Mouse (Mus musculus): ENCODE results near the gene Wrnip1. TPM values are rescaled to one million over a fixed set of nuclear protein-coding genes. Genes with fewer than 3 reads are reported as not detected.
A peak's percentile ranks its signal among the peaks of the same experiment; 100 is the strongest.

The Wrnip1 gene
- polyA plus RNA-seq, 3 experiments from 2014 or later, result 6.4 to 10.0 (median 8.2) TPM

GRCm38 (mm10) chr13:32852539-32852938 is 50.7 kb downstream of the Wrnip1 start:
- ATAC-seq, result no peak

GRCm38 (mm10) chr13:32853073-32853472 is 51.2 kb downstream of the Wrnip1 start:
- no peak for ATAC-seq

- ATAC-seq, result no peak
Observed at GRCm38 (mm10) chr13:32860821-32861220, 59.0 kb downstream of the Wrnip1 start.

- no peak for ATAC-seq
Observed at GRCm38 (mm10) chr13:32863456-32863855, 61.6 kb downstream of the Wrnip1 start.

- peak; percentile 77 for ATAC-seq
Observed at GRCm38 (mm10) chr13:32864529-32864928, 62.7 kb downstream of the Wrnip1 start.

- ATAC-seq, result no peak
Observed at GRCm38 (mm10) chr13:32865591-32865990, 63.8 kb downstream of the Wrnip1 start.

GRCm38 (mm10) chr13:32866484-32866883 is 64.6 kb downstream of the Wrnip1 start:
- peak; percentile 69 for ATAC-seq

- no peak for ATAC-seq
Observed at GRCm38 (mm10) chr13:32867030-32867429, 65.2 kb downstream of the Wrnip1 start.

- peak; percentile 11 for ATAC-seq
Observed at GRCm38 (mm10) chr13:32868233-32868632, 66.4 kb downstream of the Wrnip1 start.

- ATAC-seq, result no peak
Observed at GRCm38 (mm10) chr13:32868843-32869242, 67.0 kb downstream of the Wrnip1 start.

Other genes with a start within 250 kb of the Wrnip1 start
- gene Mylk4, start 18.1 kb upstream of the Wrnip1 start, polyA plus RNA-seq (2017; shearing (Covaris generic)), result not detected
- gene D930007J09Rik, start 811 bp downstream of the Wrnip1 start, polyA plus RNA-seq (2017; shearing (Covaris generic)), result not detected
- 10 to 100 TPM; 10.1 to 86.4 (median 28.2) TPM for gene Serpinb1a, start 49.1 kb downstream of the Wrnip1 start, polyA plus RNA-seq (2017; shearing (Covaris generic))
- gene Serpinb1c, start 96.2 kb downstream of the Wrnip1 start, polyA plus RNA-seq (2017; shearing (Covaris generic)), result not detected
- 100 to 1,000 TPM in 1 of 3 experiments, 10 to 100 TPM in 2; 33.0 to 109 (median 34.2) TPM for gene Serpinb6b, start 163.2 kb downstream of the Wrnip1 start, polyA plus RNA-seq (2017; shearing (Covaris generic))
- 10 to 100 TPM; 21.5 to 47.1 (median 22.1) TPM for gene Serpinb9, start 201.2 kb downstream of the Wrnip1 start, polyA plus RNA-seq (2017; shearing (Covaris generic))
- gene Serpinb9b, start 225.4 kb downstream of the Wrnip1 start, polyA plus RNA-seq (2017; shearing (Covaris generic)), result under 1 TPM in 1 of 3 experiments, not detected in 2; 0.77 TPM